Mouse (Mus musculus) midbrain, embryonic 12.5 days (tissue): ENCODE measurements at regions not wholly inside any gene's neighbourhood (a gene's known extent, or its start where the extent isn't known, plus 50 kb on each side); places are given as distances from the start of the nearest gene placed in this dataset.
"Not testable (repeated sequence)": the region's sequence is repeated elsewhere in the genome, so short reads cannot be mapped to it uniquely, and the experiment has no call there.

Experiments used
- ATAC-seq: fragments of 200-750 bp; cut with Nextera tagmentation; 2 replicates; pipeline ENCODE4 v1.8.0; 2017; ENCODE audit warnings: low read depth, moderate TSS enrichment, moderate library complexity; ENCODE audit not compliant: low FRiP score
- H3K27ac ChIP-seq: fragments of 300-500 bp; sonication (generic); replicated peaks from 2 replicates; pipeline ENCODE4 v1.5.1; 2016; ENCODE audit warnings: mild to moderate bottlenecking
- H3K27me3 ChIP-seq: fragments of 300-500 bp; sonication (generic); 2 replicates; pipeline ENCODE4 v1.6.1; 2016; ENCODE audit warnings: mild to moderate bottlenecking
- H3K36me3 ChIP-seq: fragments of 300-500 bp; sonication (generic); 2 replicates; pipeline ENCODE4 v1.6.1; 2016
- H3K4me1 ChIP-seq: fragments of 300-500 bp; sonication (generic); 2 replicates; pipeline ENCODE4 v1.6.1; 2016
- H3K4me2 ChIP-seq: fragments of 300-500 bp; sonication (generic); replicated peaks from 2 replicates; pipeline ENCODE4 v1.6.1; 2016; ENCODE audit warnings: mild to moderate bottlenecking, moderate library complexity
- H3K4me3 ChIP-seq: fragments of 300-500 bp; sonication (generic); 2 replicates; pipeline ENCODE4 v1.5.1; 2016; ENCODE audit warnings: mild to moderate bottlenecking
- H3K9ac ChIP-seq: fragments of 300-500 bp; sonication (generic); replicated peaks from 2 replicates; pipeline ENCODE4 v1.6.1; 2016; ENCODE audit warnings: mild to moderate bottlenecking, moderate library complexity
- H3K9me3 ChIP-seq: fragments of 300-500 bp; sonication (generic); 2 replicates; pipeline ENCODE4 v1.6.1; 2016; ENCODE audit warnings: mild to moderate bottlenecking
- WGBS: fragments of 180-500 bp; shearing (Covaris S2); methylation state at CpG from one replicate; pipeline ENCODE4 v1.1.7; 2016; 5-methylcytosine and 5-hydroxymethylcytosine counted together

DNA sequence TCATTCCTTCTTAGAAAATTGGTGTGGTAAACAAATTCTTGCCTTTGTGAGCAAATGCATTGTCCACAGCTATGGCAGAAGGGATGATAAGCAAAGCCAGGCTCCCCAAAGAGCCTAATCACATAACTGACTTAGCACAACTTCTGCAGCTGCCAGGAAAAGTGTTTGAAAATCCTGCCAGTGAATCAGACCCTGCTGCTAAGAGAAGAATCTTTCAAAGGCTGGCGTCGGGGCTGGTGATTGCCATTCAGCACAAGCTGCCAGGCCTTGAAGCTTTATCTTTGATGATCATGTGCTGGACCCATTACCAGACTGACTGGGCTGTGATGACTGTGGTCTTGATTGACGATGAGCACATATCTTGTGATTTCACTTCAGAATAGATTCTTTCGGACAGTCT, 713.9 kb upstream of the Tex47 start:
- Histone ChIP-seq H3K9ac (no peak overlapping the region), H3K27ac (no peak overlapping the region), H3K4me1 (no peaks in the 10 kb centered on the region), H3K9me3 (no peaks in the 10 kb centered on the region), H3K36me3 (no peaks in the 10 kb centered on the region), H3K4me3 (no peak overlapping the region), H3K27me3 (no peaks in the 10 kb centered on the region), H3K4me2 (no peak overlapping the region)
- WGBS, result 76% methylated on average over 4 of the region's 4 CpGs
- ATAC-seq, result 0 out of 2 replicates have a peak, but pooled peaks have one; percentile 16

DNA sequence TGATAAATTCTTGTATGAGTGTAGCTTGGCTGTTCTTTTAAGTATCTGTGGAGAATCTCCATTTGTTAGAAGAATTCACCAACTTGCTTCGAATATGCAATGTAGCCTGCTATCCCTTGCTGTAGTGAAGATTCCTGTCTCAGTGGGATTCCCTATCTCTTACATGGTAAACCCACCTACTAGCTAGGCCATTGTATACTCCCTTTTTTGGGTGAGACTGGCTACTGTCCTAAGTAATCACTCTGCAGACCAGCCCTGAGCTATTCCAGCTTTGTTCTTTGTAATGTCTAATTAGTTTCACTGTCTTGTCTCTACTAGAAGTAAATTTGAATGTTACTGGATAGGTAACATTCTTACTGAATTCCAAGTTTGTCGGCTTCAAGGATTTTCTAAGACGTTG, 692.8 kb upstream of the Tex47 start:
- ATAC-seq, H3K9me3 ChIP-seq, H3K4me1 ChIP-seq, H3K9ac ChIP-seq, H3K27me3 ChIP-seq, H3K27ac ChIP-seq, H3K36me3 ChIP-seq, H3K4me3 ChIP-seq, H3K4me2 ChIP-seq: not testable (repeated sequence)
- 85% methylated on average over 3 of the region's 3 CpGs for WGBS

DNA sequence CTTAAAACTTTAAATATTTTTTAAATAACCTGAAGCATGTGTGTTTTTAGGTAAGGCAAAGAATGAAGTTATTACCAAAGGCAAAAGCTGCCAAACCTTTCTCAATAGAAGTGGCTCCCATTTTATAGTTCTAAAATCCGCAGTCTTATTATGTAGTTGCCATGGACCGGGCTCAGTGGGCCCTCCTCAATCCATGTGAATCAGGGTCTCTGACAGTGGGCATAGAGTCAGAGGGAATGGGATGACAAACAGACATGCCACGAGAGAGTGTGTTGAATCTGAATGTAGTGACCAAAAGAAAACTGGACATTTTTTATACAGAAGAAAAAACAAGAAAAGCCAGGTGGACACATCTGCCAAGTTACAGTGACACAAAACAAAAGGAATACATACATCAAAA, 659.0 kb upstream of the Tex47 start:
- 58% methylated on average over 3 of the region's 3 CpGs for WGBS
- H3K4me1 ChIP-seq, result no peaks in the 10 kb centered on the region
- no peaks in the 10 kb centered on the region for H3K27me3 ChIP-seq
- no peak overlapping the region for H3K27ac ChIP-seq
- no peak overlapping the region for H3K9ac ChIP-seq
- no peak overlapping the region for H3K4me2 ChIP-seq
- H3K36me3 ChIP-seq, result no peaks in the 10 kb centered on the region
- H3K9me3 ChIP-seq, result no peaks in the 10 kb centered on the region
- no peak overlapping the region for H3K4me3 ChIP-seq
- ATAC-seq, result 0 out of 2 replicates have a peak, but pooled peaks have one; percentile 34

DNA sequence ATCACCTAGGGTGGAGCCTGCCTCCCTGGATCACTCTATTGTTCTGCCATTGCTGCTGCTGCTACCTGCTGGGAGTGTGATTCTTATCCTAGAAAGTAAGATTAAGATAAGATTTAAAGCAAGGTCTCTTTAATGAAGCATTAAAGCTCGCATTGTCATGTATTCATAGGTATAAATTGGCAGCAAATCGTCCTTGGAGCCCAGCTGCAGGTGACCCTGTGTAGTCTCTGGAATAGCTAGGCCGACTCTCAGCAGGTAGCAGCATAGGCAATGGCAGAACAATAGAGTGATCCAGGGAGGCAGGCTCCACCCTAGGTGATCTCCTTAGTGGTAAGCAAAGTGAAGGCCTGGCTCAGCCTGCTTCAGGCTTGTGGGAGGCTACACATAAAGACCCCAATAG, 627.7 kb upstream of the Tex47 start:
- not testable (repeated sequence) for H3K9me3 ChIP-seq, H3K4me1 ChIP-seq, H3K9ac ChIP-seq, H3K36me3 ChIP-seq, H3K27me3 ChIP-seq, H3K4me2 ChIP-seq, H3K27ac ChIP-seq, ATAC-seq, H3K4me3 ChIP-seq
- WGBS, result 42% methylated on average over 3 of the region's 3 CpGs

DNA sequence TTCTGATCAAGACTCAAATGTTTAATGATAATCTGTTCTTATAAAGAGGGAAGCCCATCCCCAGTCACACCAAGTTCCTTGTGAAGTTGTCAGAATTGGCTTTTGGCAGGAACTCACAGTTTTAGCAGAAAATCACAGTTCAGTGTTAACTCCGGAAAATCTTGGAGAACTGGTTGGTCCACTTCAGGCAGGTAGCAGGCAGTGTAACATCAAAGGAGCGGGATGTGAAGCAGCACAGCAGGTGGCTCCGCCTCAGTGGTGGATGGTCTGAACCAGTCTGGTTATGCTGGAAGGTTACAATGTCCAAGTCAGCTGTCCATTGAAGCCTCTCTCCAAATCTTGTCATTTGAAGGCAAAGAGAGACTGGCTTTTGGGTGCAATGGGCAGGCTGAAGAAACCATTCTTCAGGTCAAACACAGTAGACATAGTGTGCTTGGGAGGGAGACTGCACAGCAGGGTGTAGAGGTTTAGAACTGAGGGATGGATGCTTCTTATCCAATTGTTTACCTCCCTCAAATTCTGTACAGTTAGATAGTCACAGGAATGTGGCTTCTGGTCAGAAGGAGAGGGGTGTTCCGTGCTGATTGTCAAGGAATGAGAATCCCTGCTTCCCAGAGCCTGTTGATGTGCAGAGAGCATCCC, 594.1 kb upstream of the Tex47 start:
- WGBS, result 72% methylated on average over 4 of the region's 4 CpGs
- Histone ChIP-seq H3K4me1 (no peaks in the 10 kb centered on the region), H3K4me3 (no peak overlapping the region), H3K27me3 (no peaks in the 10 kb centered on the region), H3K4me2 (no peak overlapping the region), H3K27ac (no peak overlapping the region), H3K9ac (no peak overlapping the region), H3K9me3 (no peaks in the 10 kb centered on the region), H3K36me3 (no peaks in the 10 kb centered on the region)
- ATAC-seq, result no peak

DNA sequence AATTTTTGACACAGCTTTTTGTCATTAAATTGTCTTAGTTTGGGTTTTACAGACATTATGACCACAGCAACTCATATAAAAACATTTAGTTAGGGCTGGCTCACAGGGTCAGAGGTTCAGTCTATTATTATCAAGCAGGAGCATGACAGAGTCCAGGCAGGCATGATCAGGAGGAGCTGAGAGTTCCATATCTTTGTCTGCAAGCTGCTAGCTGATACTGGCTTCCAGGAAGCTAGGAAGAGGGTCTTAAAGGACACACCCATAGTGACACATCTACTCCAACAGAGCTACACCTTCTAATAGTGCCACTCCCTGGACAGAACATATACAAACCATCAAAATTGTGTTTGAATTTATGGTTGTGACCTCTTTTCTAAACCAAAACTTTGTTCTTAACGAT, 587.7 kb upstream of the Tex47 start:
- Histone ChIP-seq H3K27me3 (no peaks in the 10 kb centered on the region), H3K4me2 (no peak overlapping the region), H3K27ac (no peak overlapping the region), H3K4me1 (no peaks in the 10 kb centered on the region), H3K4me3 (no peak overlapping the region), H3K9me3 (no peaks in the 10 kb centered on the region), H3K9ac (no peak overlapping the region), H3K36me3 (no peaks in the 10 kb centered on the region)
- WGBS, result 69% methylated on average over 1 of the region's 1 CpGs
- ATAC-seq, result no peak

DNA sequence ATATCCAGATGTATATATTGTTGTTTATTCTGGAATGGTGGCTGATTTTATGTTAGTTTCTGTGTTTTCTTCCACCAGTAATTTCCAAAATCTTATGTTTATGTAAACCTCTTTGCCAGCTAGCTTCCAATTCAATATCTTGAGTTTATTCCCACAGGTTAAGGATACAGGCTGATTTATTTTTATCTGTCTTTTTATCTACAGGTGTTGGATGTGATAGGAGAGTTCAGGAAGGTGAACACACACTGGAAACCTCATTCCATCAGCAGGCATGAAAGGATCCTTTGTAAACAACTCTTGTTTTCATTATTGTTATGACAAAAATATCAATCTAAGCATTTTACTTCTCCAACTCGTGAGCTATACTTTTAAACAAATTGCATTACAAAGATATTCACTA, 587.3 kb upstream of the Tex47 start:
- H3K4me3 ChIP-seq, result no peak overlapping the region
- no peaks in the 10 kb centered on the region for H3K4me1 ChIP-seq
- H3K9ac ChIP-seq, result no peak overlapping the region
- no peak overlapping the region for H3K4me2 ChIP-seq
- 87% methylated on average over 1 of the region's 1 CpGs for WGBS
- no peaks in the 10 kb centered on the region for H3K9me3 ChIP-seq
- no peak for ATAC-seq
- H3K27ac ChIP-seq, result no peak overlapping the region
- no peaks in the 10 kb centered on the region for H3K27me3 ChIP-seq
- no peaks in the 10 kb centered on the region for H3K36me3 ChIP-seq
